In genomic region chr3:105404077-105404446, GRCm38 (mm10) we compare ENCODE assay signal across 8 mouse cellular contexts. TPM values are rescaled to one million over a fixed set of nuclear protein-coding genes. Genes with fewer than 3 reads are reported as not detected.
DNase-seq lines count a peak whose midpoint lies in the region; ATAC-seq and TF ChIP-seq lines count a peak whose summit lies in the region.

No protein-coding gene starts in this region.

- 29% methylated on average over 4 of the region's 4 CpGs for WGBS in hindbrain, postnatal 0 days

- no peak overlapping the region for H3K27ac ChIP-seq in hindbrain, postnatal 0 days

- no peak for TF ChIP-seq CTCF in hindbrain, postnatal 0 days (IDR thresholded peaks at IDR 0.05; ENCODE audit: low read depth)

- no peak overlapping the region for H3K9ac ChIP-seq in hindbrain, postnatal 0 days (replicated peaks; ENCODE audit: low read length)

- peak; percentile 85 for DNase-seq in heart, adult 11 months
- no peak for DNase-seq in heart, adult 9 months (ENCODE audit: low spot score in 2 of 2)
- peak; percentile 79 for DNase-seq in retina, postnatal 1 day
- no peak for DNase-seq in retina, embryonic 14.5 days (ENCODE audit: low spot score)
- DNase-seq in hindbrain, postnatal 0 days (ENCODE audit: low spot score) = peak; percentile 47
- peak; percentile 89 for DNase-seq in testis, postnatal 10 days (ENCODE audit: low spot score)
- no peak for DNase-seq in cerebellum, adult 9-11 months

- H3K9me3 ChIP-seq in hindbrain, postnatal 0 days (ENCODE audit: low read length) = no peaks in the 10 kb centered on the region

- no peaks in the 10 kb centered on the region for H3K36me3 ChIP-seq in hindbrain, postnatal 0 days (ENCODE audit: insufficient read depth, low read length)

- no peak overlapping the region for H3K4me3 ChIP-seq in hindbrain, postnatal 0 days (ENCODE audit: low read length)

- H3K4me2 ChIP-seq in hindbrain, postnatal 0 days (ENCODE audit: low read depth, low read length) = no peak overlapping the region

- H3K27me3 ChIP-seq in hindbrain, postnatal 0 days (ENCODE audit: insufficient read depth, low read length) = no peaks in the 10 kb centered on the region

- no peak for ATAC-seq in hindbrain, postnatal 0 days
- ATAC-seq in megakaryocyte-erythroid progenitor cell, adult 5-6 weeks (replicated peaks; ENCODE audit: low FRiP score, low TSS enrichment, poor library complexity, severe bottlenecking) = no peak

- no peaks in the 10 kb centered on the region; the same call in 1 of the 2 replicates for H3K4me1 ChIP-seq in hindbrain, postnatal 0 days (ENCODE audit: insufficient read depth, low read length)

RNA-seq across cellular contexts. Expression of gene Kcnd3, which starts 48.1 kb away (rescaled TPM):
- total RNA-seq in hindbrain, postnatal 0 days (2014; rRNA removed) = 71.8 TPM in 2 replicates
- 8.4 and 8.6 TPM in 2 replicates for polyA plus RNA-seq in hindbrain, postnatal 0 days (2015; fragmentation: Nextera tagmentation; extraction: Ambion mirVana)
- total RNA-seq in megakaryocyte-erythroid progenitor cell, adult 5-6 weeks (2014; fragmentation: Nextera tagmentation) = not detected in 2 replicates
- not detected in 2 replicates for total RNA-seq in megakaryocyte-erythroid progenitor cell, adult 5-6 weeks (2017)

Comparison
In these comparisons a context has a peak if more than half of its experiments do, and no peak if none do; other contexts are left out.
1. DNase-seq: peak in heart, adult 11 months (single experiment), retina, postnatal 1 day (single experiment), hindbrain, postnatal 0 days (single experiment) and testis, postnatal 10 days (single experiment); none in heart, adult 9 months (0 of 2), retina, embryonic 14.5 days (single experiment) and cerebellum, adult 9-11 months (single experiment).
2. RNA of gene Kcnd3, which starts 48.1 kb away (total RNA-seq): 71.8 TPM in hindbrain, postnatal 0 days; not detected in megakaryocyte-erythroid progenitor cell, adult 5-6 weeks; every median in the first group is over 10 times any median in the second.